Mouse (Mus musculus): ENCODE measurements around the gene Nos1.

DNA sequence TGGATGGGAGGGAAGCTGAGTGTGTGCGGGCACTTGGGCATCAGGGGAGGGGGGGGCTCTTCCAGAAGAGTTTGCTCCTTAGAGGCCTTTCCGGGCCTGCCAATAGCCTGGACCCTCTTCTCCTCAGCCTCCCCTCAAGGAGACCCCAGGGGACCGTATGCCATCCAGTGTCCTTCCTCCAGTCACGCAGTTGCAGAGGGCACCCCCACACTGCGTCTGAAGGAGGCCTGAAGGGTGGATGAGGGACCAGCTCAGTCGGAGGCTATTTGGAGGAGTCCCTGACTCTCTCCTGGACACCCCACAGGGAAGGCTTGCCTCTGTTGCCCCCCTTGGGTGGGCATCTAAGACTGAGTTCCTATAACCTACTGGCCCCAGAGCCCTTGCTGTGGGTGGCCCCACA, 346 bp downstream of the Nos1 start:
- no peak for TF ChIP-seq TAL1 (IDR thresholded peaks at IDR 0.05; ENCODE audit: low read length)
- no peak for TF ChIP-seq GATA1 (IDR thresholded peaks at IDR 0.05; ENCODE audit: low read length)

Data from erythroblast, embryonic 14.5 days (primary cell).